Mouse (Mus musculus) C2C12 (cell line): ENCODE measurements around the gene Etnk1. TPM values are rescaled to one million over a fixed set of nuclear protein-coding genes. Genes with fewer than 3 reads are reported as not detected.

Experiments
- H3K27me3 ChIP-seq: one replicate; pipeline ENCODE4 v1.6.1; 2011; ENCODE audit not compliant: control insufficient read depth, insufficient read depth, insufficient read length
- H3K36me3 ChIP-seq: one replicate; pipeline ENCODE4 v1.6.1; 2011; ENCODE audit not compliant: control insufficient read depth, insufficient read depth
- H3K4me3 ChIP-seq: one replicate; pipeline ENCODE4 v1.5.1; 2011; ENCODE audit warnings: mild to moderate bottlenecking, control low read depth; ENCODE audit not compliant: poor library complexity, insufficient read depth, severe bottlenecking
- H3K79me2 ChIP-seq: one replicate; pipeline ENCODE4 v1.6.1; 2011; ENCODE audit not compliant: control insufficient read depth, insufficient read depth
- H3K79me3 ChIP-seq: one replicate; pipeline ENCODE4 v1.6.1; 2011; ENCODE audit warnings: low read depth, control low read depth
- H3ac ChIP-seq: one replicate; pipeline ENCODE3; 2011; ENCODE audit warnings: low read depth; ENCODE audit not compliant: control insufficient read depth, insufficient read length
- CEBPB ChIP-seq: IDR thresholded peaks from one replicate; pipeline ENCODE4 v1.6.1; 2011; ENCODE audit warnings: low read depth, mild to moderate bottlenecking, control low read depth, moderate library complexity
- CTCF ChIP-seq: IDR thresholded peaks from one replicate; pipeline ENCODE4 v1.5.1; 2011; ENCODE audit not compliant: control insufficient read depth, insufficient read depth, insufficient read length
- FOSL1 ChIP-seq: IDR thresholded peaks from one replicate; pipeline ENCODE4 v1.8.0; 2011; ENCODE audit warnings: mild to moderate bottlenecking, low read length; ENCODE audit not compliant: poor library complexity, insufficient read depth, severe bottlenecking
- MAX ChIP-seq: IDR thresholded peaks from one replicate; pipeline ENCODE4 v1.6.1; 2011; ENCODE audit warnings: mild to moderate bottlenecking, control low read depth
- MYOD1 ChIP-seq: IDR thresholded peaks from one replicate; pipeline ENCODE4 v1.6.1; 2011; ENCODE audit warnings: low read depth; ENCODE audit not compliant: control insufficient read depth, insufficient read length
- MYOG ChIP-seq: IDR thresholded peaks from one replicate; pipeline ENCODE4 v1.6.1; 2011; ENCODE audit not compliant: control insufficient read depth, insufficient read length; ENCODE audit errors: extremely low read depth
- USF1 ChIP-seq: IDR thresholded peaks from one replicate; pipeline ENCODE4 v1.6.1; 2011; ENCODE audit warnings: low read depth, mild to moderate bottlenecking, control low read depth, moderate library complexity
- polyA plus RNA-seq: library from polyadenylated mRNA; unstranded; fragments of >200 nt; fragmentation: generic; extraction: Trizol; gene quantifications from one replicate; pipeline ENCODE4 v1.2.1, GENCODE M21; 2012; ENCODE audit warnings: missing spikeins

The Etnk1 gene
- polyA plus RNA-seq, 1 experiment: 9.3 TPM

GRCm38 (mm10) chr6:143230888-143231287 is 63.9 kb downstream of the Etnk1 start:
- no peaks in the 10 kb centered on the region for H3K79me2 ChIP-seq
- no peak overlapping the region for H3ac ChIP-seq
- no peak for TF ChIP-seq USF1
- TF ChIP-seq MYOG: no peak
- no peak for TF ChIP-seq CEBPB
- no peak for TF ChIP-seq FOSL1
- no peak for TF ChIP-seq CTCF
- no peaks in the 10 kb centered on the region for H3K27me3 ChIP-seq
- no peak overlapping the region for H3K4me3 ChIP-seq
- no peaks in the 10 kb centered on the region for H3K36me3 ChIP-seq
- H3K79me3 ChIP-seq: no peaks in the 10 kb centered on the region

GRCm38 (mm10) chr6:143232718-143233117 is 65.7 kb downstream of the Etnk1 start:
- Histone ChIP-seq H3ac (no peak overlapping the region), H3K36me3 (no peaks in the 10 kb centered on the region), H3K79me3 (no peaks in the 10 kb centered on the region), H3K79me2 (no peaks in the 10 kb centered on the region), H3K4me3 (no peak overlapping the region), H3K27me3 (no peaks in the 10 kb centered on the region)
- TF ChIP-seq MYOG (no peak), USF1 (no peak), CEBPB (no peak), CTCF (no peak), MAX (no peak), MYOD1 (no peak), FOSL1 (no peak)

- TF ChIP-seq CTCF (no peak), FOSL1 (no peak), USF1 (no peak), CEBPB (no peak), MAX (no peak), MYOG (no peak), MYOD1 (no peak)
- Histone ChIP-seq H3K79me2 (no peaks in the 10 kb centered on the region), H3K36me3 (no peaks in the 10 kb centered on the region), H3K4me3 (no peak overlapping the region), H3K27me3 (no peaks in the 10 kb centered on the region), H3ac (no peak overlapping the region), H3K79me3 (no peaks in the 10 kb centered on the region)
Measured at GRCm38 (mm10) chr6:143234868-143235267, 67.8 kb downstream of the Etnk1 start.

GRCm38 (mm10) chr6:143239362-143240074 is 72.5 kb downstream of the Etnk1 start:
- Histone ChIP-seq H3K79me3 (no peaks in the 10 kb centered on the region), H3K4me3 (no peak overlapping the region), H3K36me3 (no peaks in the 10 kb centered on the region), H3K79me2 (no peaks in the 10 kb centered on the region), H3ac (no peak overlapping the region), H3K27me3 (no peaks in the 10 kb centered on the region)
- no peak for TF ChIP-seq MYOG
- no peak for TF ChIP-seq MYOD1
- TF ChIP-seq MAX: no peak
- no peak for TF ChIP-seq USF1
- TF ChIP-seq FOSL1: no peak
- no peak for TF ChIP-seq CTCF
- no peak for TF ChIP-seq CEBPB

GRCm38 (mm10) chr6:143243191-143243590 is 76.2 kb downstream of the Etnk1 start:
- Histone ChIP-seq H3ac (no peak overlapping the region), H3K79me3 (no peaks in the 10 kb centered on the region), H3K4me3 (no peak overlapping the region), H3K79me2 (no peaks in the 10 kb centered on the region), H3K27me3 (no peaks in the 10 kb centered on the region), H3K36me3 (no peaks in the 10 kb centered on the region)
- TF ChIP-seq CEBPB: no peak
- TF ChIP-seq MYOD1: no peak
- TF ChIP-seq MAX: no peak
- TF ChIP-seq USF1: no peak
- TF ChIP-seq FOSL1: no peak
- no peak for TF ChIP-seq CTCF
- TF ChIP-seq MYOG: no peak

- H3K27me3 ChIP-seq: no peaks in the 10 kb centered on the region
- H3K36me3 ChIP-seq: no peaks in the 10 kb centered on the region
- no peaks in the 10 kb centered on the region for H3K79me3 ChIP-seq
- no peaks in the 10 kb centered on the region for H3K79me2 ChIP-seq
- H3ac ChIP-seq: no peak overlapping the region
- H3K4me3 ChIP-seq: no peak overlapping the region
- TF ChIP-seq MYOG: no peak
- no peak for TF ChIP-seq CEBPB
- no peak for TF ChIP-seq MAX
- TF ChIP-seq MYOD1: no peak
- TF ChIP-seq FOSL1: no peak
- TF ChIP-seq USF1: no peak
- no peak for TF ChIP-seq CTCF
Measured at GRCm38 (mm10) chr6:143257921-143258320, 90.9 kb downstream of the Etnk1 start.
